Mouse (Mus musculus) embryonic facial prominence, embryonic 10.5 days (tissue): Measurements from ENCODE around the gene Slc4a11. TPM values are rescaled to one million over a fixed set of nuclear protein-coding genes. Genes with fewer than 3 reads are reported as not detected.

ENCODE experiments used
- DNase-seq: peaks from one replicate; pipeline ENCODE4 v3.0.0-alpha.2; 2017; ENCODE audit warnings: low spot score
- H3K27ac ChIP-seq: fragments of 300-500 bp; sonication (generic); replicated peaks from 2 replicates; pipeline ENCODE4 v1.5.1; 2016; ENCODE audit warnings: mild to moderate bottlenecking
- H3K27me3 ChIP-seq: fragments of 300-500 bp; sonication (generic); replicated peaks from 2 replicates; pipeline ENCODE4 v1.6.1; 2016; ENCODE audit warnings: low read depth, mild to moderate bottlenecking; ENCODE audit not compliant: poor library complexity, severe bottlenecking
- H3K36me3 ChIP-seq: fragments of 300-500 bp; sonication (generic); replicated peaks from 2 replicates; pipeline ENCODE4 v1.6.1; 2016; ENCODE audit warnings: mild to moderate bottlenecking, moderate library complexity
- H3K4me1 ChIP-seq: fragments of 300-500 bp; sonication (generic); 2 replicates; pipeline ENCODE4 v1.6.1; 2016
- H3K4me3 ChIP-seq: fragments of 300-500 bp; sonication (generic); 2 replicates; pipeline ENCODE4 v1.5.1; 2016; ENCODE audit warnings: mild to moderate bottlenecking, moderate library complexity
- H3K9me3 ChIP-seq: fragments of 300-500 bp; sonication (generic); 2 replicates; pipeline ENCODE4 v1.6.1; 2016; ENCODE audit warnings: mild to moderate bottlenecking
- WGBS: fragments of 180-500 bp; shearing (Covaris S2); methylation state at CpG from one replicate; pipeline ENCODE4 v1.1.7; 2016; 5-methylcytosine and 5-hydroxymethylcytosine counted together
- polyA plus RNA-seq: library from polyadenylated mRNA; unstranded; fragments of >200 nt; fragmentation: Nextera tagmentation; extraction: Ambion mirVana; gene quantifications from 2 replicates; pipeline ENCODE4 v1.2.1, GENCODE M21; 2016

The Slc4a11 gene
- polyA plus RNA-seq, 1 experiment from 2014 or later: 0.69 TPM

DNA sequence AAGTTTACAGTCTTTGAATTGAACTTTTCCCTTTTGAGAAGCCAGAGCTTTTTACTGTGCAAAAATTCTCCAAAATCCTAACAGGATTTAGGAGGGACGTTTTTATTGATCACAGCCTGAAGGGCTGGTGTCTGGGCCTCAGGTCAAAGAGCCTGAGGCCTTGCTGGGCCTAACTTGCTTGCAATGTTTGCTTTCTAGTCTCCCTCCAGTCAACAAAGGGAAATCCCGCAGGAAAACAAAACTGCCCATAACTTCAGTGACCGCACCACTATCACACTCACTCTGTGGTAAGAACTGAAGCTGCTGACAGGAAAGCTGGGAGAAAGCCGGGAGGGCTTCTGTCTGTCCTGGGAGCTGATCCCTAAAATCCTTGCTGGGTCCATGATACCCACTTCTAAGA, 9.3 kb upstream of the Slc4a11 start:
- Histone ChIP-seq H3K4me1 (peaks cover 26% of the 10 kb centered on the region), H3K27ac (no peak overlapping the region; the same call in 1 of the 2 replicates), H3K36me3 (peaks cover 30% of the 10 kb centered on the region), H3K4me3 (no peak overlapping the region), H3K27me3 (no peaks in the 10 kb centered on the region), H3K9me3 (no peaks in the 10 kb centered on the region)
- 61% methylated on average over 4 of the region's 4 CpGs for WGBS
- no peak for DNase-seq

DNA sequence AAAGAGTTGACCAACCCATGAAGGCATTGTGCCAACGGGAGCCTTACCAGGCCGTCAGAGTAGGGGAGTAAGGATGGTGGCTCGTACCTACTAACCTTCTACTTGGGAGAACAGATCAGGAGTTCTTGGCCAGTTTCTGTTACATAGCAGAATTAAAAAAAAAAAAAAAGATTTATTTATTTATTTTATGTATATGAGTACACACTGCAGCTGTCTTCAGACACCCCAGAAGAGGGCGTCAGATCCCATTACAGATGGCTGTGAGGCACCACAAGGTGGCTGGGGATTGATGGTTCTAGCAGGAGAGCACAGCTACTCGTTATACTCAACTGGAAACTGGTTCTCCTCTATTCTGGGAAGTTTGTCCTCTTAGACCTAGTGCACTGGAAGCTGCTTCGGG, 7.9 kb upstream of the Slc4a11 start:
- Histone ChIP-seq H3K36me3 (peaks cover 15% of the 10 kb centered on the region), H3K9me3 (no peaks in the 10 kb centered on the region), H3K27me3 (peaks cover 2% of the 10 kb centered on the region), H3K4me3 (no peak overlapping the region), H3K4me1 (peaks cover 26% of the 10 kb centered on the region), H3K27ac (no peak overlapping the region)
- no peak for DNase-seq
- 75% methylated on average over 6 of the region's 6 CpGs for WGBS

GRCm38 (mm10) chr2:130704040-130705001, 7.0 kb upstream of the Slc4a11 start:
- 66% methylated on average over 9 of the region's 9 CpGs for WGBS
- peaks cover 26% of the 10 kb centered on the region for H3K4me1 ChIP-seq
- no peak overlapping the region; the same call in 1 of the 2 replicates for H3K27ac ChIP-seq
- peaks cover 7% of the 10 kb centered on the region for H3K36me3 ChIP-seq
- no peaks in the 10 kb centered on the region for H3K9me3 ChIP-seq
- no peak for DNase-seq
- H3K27me3 ChIP-seq: peaks cover 11% of the 10 kb centered on the region
- H3K4me3 ChIP-seq: no peak overlapping the region

DNA sequence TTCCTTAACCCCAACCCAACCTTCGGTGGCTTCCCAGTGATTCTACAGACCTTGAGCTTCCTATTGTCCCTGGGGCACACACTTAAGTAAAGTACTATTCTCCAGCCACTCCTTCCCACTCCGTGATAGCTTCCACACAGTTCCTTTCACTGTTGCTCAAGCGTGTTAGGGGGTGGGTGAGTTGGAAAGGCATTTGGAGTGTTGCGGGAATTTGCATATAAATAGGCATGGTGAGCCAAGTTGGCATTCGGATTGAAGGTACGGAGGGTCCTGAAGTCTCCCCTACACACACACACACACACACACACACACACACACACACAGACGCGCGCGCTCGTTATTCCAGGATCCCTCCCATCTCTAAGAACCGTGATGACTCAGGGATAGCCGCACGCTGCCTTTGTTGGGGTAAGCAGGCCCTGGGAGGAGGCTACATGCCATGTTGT, 525 bp upstream of the Slc4a11 start:
- H3K36me3 ChIP-seq: no peaks in the 10 kb centered on the region
- H3K9me3 ChIP-seq: no peaks in the 10 kb centered on the region
- H3K27me3 ChIP-seq: peaks cover 72% of the 10 kb centered on the region
- H3K4me1 ChIP-seq: peaks cover 19% of the 10 kb centered on the region
- H3K27ac ChIP-seq: 0 out of 2 replicates have a peak overlapping the region, but pooled peaks have one; percentile 32
- H3K4me3 ChIP-seq: peak overlapping the region; percentile 76
- WGBS: under 1% methylated on average over 14 of the region's 14 CpGs
- DNase-seq: peak; percentile 44

GRCm38 (mm10) chr2:130696700-130697152, 593 bp downstream of the Slc4a11 start:
- H3K27me3 ChIP-seq: peaks cover 72% of the 10 kb centered on the region
- WGBS: 2% methylated on average over 31 of the region's 31 CpGs
- peaks cover 19% of the 10 kb centered on the region for H3K4me1 ChIP-seq
- H3K9me3 ChIP-seq: no peaks in the 10 kb centered on the region
- H3K4me3 ChIP-seq: peak overlapping the region; percentile 76
- no peak overlapping the region for H3K27ac ChIP-seq
- no peaks in the 10 kb centered on the region for H3K36me3 ChIP-seq
- no peak for DNase-seq

DNA sequence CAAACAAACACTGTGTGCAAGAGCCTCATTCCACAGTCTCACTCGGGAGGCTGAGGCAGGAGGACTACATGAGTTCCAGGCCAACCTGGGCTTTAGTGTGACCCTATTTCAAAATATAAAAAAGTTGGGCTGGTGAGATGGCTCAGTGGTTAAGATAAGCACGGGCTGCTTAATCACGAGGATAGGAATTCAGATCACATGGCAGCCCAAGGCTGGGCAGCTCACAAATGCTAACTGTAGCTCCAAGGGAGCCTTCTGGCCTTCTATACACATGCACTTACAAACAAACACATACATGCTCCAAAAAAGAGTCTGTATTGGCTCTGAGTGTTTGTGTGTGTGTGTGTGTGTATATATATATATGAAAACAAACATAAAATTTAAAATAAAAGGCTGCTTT, 3.8 kb downstream of the Slc4a11 start:
- WGBS: 42% methylated on average over 3 of the region's 3 CpGs

GRCm38 (mm10) chr2:130689011-130689410, 8.3 kb downstream of the Slc4a11 start:
- no peak overlapping the region for H3K4me3 ChIP-seq
- no peaks in the 10 kb centered on the region for H3K4me1 ChIP-seq
- 77% methylated on average over 2 of the region's 2 CpGs for WGBS

More for the DNA sequence above, 3.8 kb downstream of the Slc4a11 start:
- Histone ChIP-seq H3K4me3 (no peak overlapping the region), H3K9me3 (no peaks in the 10 kb centered on the region), H3K36me3 (no peaks in the 10 kb centered on the region), H3K4me1 (peaks cover 19% of the 10 kb centered on the region), H3K27me3 (peaks cover 53% of the 10 kb centered on the region), H3K27ac (no peak overlapping the region)
- no peak for DNase-seq

DNA sequence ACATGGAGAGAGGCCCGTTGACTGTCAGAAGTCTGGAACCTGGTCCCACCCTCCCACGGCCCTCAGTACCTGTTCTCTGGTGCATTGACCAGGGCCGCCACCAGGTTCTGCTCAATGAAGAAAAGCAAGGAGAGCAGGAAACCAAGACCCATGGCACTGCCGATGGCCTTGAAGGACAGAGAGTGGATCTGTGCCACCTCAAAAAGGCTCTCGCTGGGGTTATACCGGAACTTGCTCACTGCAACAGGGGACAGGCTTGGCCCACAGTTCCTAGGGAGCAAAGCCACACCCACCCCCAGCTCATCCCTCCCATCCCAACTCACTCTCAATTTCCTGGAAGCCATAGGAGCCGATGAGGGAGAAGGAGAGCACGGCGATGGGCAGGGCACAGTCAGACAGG, 11.9 kb downstream of the Slc4a11 start:
- H3K4me3 ChIP-seq: no peak overlapping the region
- H3K9me3 ChIP-seq: no peaks in the 10 kb centered on the region
- no peaks in the 10 kb centered on the region for H3K4me1 ChIP-seq
- H3K27ac ChIP-seq: no peak overlapping the region
- WGBS: 89% methylated on average over 9 of the region's 9 CpGs
- H3K27me3 ChIP-seq: no peaks in the 10 kb centered on the region
- DNase-seq: no peak
- peaks cover 73% of the 10 kb centered on the region for H3K36me3 ChIP-seq

More at GRCm38 (mm10) chr2:130689011-130689410, 8.3 kb downstream of the Slc4a11 start:
- DNase-seq: no peak
- H3K27me3 ChIP-seq: peaks cover 8% of the 10 kb centered on the region; the same call in 1 of the 2 replicates
- no peak overlapping the region for H3K27ac ChIP-seq
- no peaks in the 10 kb centered on the region for H3K9me3 ChIP-seq
- H3K36me3 ChIP-seq: peaks cover 37% of the 10 kb centered on the region

DNA sequence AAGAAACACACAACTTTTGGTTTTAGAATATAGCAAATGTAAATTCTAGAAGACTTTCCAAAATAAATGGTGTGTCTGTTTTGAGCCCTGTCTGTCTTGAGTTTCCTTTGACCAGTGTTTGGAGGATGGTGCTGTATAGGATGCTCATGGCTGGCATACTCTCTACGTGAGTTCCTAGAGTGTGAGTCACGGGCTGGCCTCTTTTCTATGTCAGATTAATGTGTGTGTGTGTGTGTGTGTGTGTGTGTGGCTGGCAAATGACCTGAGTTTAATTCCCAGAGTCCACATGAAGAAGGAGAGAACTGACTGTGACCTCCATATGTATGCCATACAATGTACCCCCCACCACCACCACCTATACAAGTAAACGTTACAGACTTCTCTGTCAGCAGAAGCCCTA, 15.8 kb downstream of the Slc4a11 start:
- Histone ChIP-seq H3K36me3 (peaks cover 100% of the 10 kb centered on the region), H3K4me1 (no peaks in the 10 kb centered on the region), H3K4me3 (no peak overlapping the region), H3K9me3 (no peaks in the 10 kb centered on the region), H3K27ac (no peak overlapping the region), H3K27me3 (no peaks in the 10 kb centered on the region)
- WGBS: 85% methylated on average over 3 of the region's 3 CpGs
- no peak for DNase-seq

DNA sequence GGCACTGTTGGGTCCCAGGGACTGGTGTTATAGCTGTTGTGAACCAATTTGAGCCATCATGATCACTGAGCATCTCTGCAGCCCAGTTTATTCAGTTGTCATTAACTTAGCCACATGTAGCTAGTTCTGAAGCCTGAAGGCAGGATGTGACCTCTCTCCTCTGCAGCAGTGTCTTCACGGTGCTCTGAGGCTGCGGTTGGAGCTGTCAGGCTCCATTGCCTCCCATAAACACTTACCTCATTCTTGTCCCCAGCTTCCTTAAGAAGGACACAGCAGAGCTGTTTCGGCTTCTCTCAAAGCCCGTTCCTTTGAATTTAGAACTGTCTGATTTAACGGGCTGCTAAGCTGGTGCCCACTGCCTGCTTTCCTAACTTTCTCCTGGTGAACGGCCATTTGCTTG, 17.4 kb downstream of the Slc4a11 start:
- no peak for DNase-seq
- H3K9me3 ChIP-seq: no peaks in the 10 kb centered on the region
- no peak overlapping the region for H3K4me3 ChIP-seq
- no peaks in the 10 kb centered on the region for H3K4me1 ChIP-seq
- H3K36me3 ChIP-seq: peaks cover 100% of the 10 kb centered on the region
- 88% methylated on average over 6 of the region's 6 CpGs for whole genome bisulfite sequencing
- no peaks in the 10 kb centered on the region for H3K27me3 ChIP-seq
- H3K27ac ChIP-seq: no peak overlapping the region

DNA sequence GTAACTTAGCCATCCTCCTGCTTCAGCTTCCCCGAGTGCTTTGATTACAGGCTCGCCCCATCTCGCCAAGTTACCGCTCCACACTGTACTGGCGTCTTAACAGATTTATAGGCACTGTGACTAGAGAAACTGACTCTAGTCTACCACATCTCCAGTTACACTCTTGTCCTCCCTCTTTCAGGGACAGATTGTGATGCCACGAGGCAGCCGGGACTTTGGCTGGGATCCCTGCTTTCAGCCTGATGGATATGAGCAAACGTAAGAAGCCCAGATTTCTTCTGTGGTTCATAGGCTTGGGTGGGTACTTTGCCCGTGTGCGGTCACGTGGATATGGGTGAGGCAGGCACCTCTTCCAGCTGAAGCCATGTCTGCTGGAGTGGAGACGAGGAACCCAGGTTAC, 18.2 kb downstream of the Slc4a11 start:
- 95% methylated on average over 12 of the region's 12 CpGs for WGBS
- no peak overlapping the region for H3K27ac ChIP-seq
- no peaks in the 10 kb centered on the region for H3K4me1 ChIP-seq
- no peaks in the 10 kb centered on the region for H3K27me3 ChIP-seq
- no peak overlapping the region for H3K4me3 ChIP-seq
- no peak for DNase-seq
- H3K36me3 ChIP-seq: peaks cover 100% of the 10 kb centered on the region
- no peaks in the 10 kb centered on the region for H3K9me3 ChIP-seq

DNA sequence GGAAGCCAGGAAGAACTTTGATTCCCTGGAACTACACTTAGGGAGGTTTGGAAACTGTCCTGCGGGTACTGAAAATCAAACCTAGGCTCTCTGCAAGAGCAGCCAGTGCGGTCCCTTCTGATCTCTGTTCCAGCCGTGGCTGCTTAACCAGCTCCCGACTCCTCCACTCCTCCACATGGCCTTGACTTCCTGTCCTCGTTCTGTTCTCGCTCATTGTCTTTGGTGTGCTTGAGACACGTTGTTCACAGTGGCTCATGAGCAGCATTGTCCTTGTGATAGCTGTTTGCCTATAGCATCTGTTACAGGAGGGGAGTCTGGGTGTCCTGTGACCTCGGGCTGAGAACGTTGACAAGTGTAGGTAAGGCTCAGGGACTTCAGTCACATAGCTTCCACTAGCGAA, 20.1 kb downstream of the Slc4a11 start:
- Histone ChIP-seq H3K9me3 (no peaks in the 10 kb centered on the region), H3K4me1 (no peaks in the 10 kb centered on the region), H3K36me3 (peaks cover 98% of the 10 kb centered on the region), H3K27me3 (no peaks in the 10 kb centered on the region), H3K27ac (no peak overlapping the region), H3K4me3 (no peak overlapping the region)
- DNase-seq: no peak
- 92% methylated on average over 10 of the region's 10 CpGs for WGBS

- H3K4me3 ChIP-seq: peak within 1 kb of the TSS; percentile 80
- H3K9me3 ChIP-seq: no peaks in the 10 kb centered on the region
- H3K36me3 ChIP-seq: peaks cover 22% of the 10 kb centered on the region
- DNase-seq: peak; percentile 91
- H3K27ac ChIP-seq: peak within 1 kb of the TSS; percentile 90
- under 1% methylated on average over 31 of the region's 31 CpGs for WGBS
- no peaks in the 10 kb centered on the region for H3K27me3 ChIP-seq
- peaks cover 42% of the 10 kb centered on the region for H3K4me1 ChIP-seq
These were observed 29.8 kb downstream of the Slc4a11 start, which contains the start of gene Itpa for GRCm38 (mm10) chr2:130667559-130667958. Gene Itpa (plus strand): TSS chr2:130667610.
